Mouse (Mus musculus) heart, adult 2 months (tissue): ENCODE measurements around the gene 1110002E22Rik.

Source experiments
- CTCF ChIP-seq: fragments of 200-600 bp; IDR thresholded peaks from 2 replicates; pipeline ENCODE4 v1.8.1; 2022; ENCODE audit warnings: antibody characterized with exemption, mild to moderate bottlenecking, moderate library complexity
- POLR2A ChIP-seq: fragments of 200-500 bp; IDR thresholded peaks from 2 replicates; pipeline ENCODE4 v1.6.1; 2011; ENCODE audit warnings: mild to moderate bottlenecking, low read depth, low read length, control low read depth; ENCODE audit not compliant: insufficient read depth

DNA sequence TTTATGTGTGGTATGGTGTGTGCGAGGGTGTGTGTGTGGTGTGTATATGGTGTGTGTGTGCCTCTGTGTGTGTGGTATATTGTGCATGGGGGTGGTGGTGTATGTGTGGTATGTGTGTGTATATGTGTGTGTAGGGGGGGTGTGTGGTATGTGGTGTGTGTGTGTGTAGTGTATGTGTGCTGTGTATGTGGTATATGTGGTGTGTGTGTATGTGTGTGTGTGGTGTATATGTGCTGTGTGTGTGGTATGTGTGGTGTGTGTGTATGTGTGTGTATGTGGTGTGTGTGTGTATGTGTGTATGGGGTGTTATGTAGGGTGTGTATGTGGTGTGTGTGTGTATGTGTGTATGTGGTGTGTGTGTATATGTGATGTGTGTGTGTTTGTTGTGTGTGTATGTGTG is 9.4 kb downstream of the 1110002E22Rik start:
- no peak for TF ChIP-seq CTCF
- TF ChIP-seq POLR2A = no peak
